Mouse (Mus musculus): ENCODE measurements at regions not wholly inside any gene's neighbourhood (a gene's known extent, or its start where the extent isn't known, plus 50 kb on each side); places are given as distances from the start of the nearest gene placed in this dataset.

DNA sequence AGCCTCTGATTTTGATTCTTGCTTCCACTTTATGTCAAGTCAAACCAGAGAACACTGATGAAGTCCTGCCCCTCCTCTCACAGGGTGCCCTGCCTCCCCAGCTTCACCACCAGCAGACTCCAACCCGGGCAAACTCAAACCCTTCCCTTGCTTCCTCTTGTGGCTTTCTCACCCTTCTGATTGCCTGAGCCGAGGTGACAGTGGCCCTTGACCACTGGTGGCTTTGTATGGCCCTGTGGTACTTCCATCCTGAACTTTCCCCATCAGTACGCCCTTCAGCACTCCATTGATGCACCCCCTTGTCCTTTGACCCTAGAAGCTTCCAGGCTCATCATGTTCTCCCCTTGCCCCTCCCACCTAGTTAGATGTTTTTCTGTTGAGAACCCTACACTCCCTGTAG lies 287.0 kb downstream of the 3100002H09Rik start:
- DNase-seq (ENCODE audit: low spot score) = no peak

DNA sequence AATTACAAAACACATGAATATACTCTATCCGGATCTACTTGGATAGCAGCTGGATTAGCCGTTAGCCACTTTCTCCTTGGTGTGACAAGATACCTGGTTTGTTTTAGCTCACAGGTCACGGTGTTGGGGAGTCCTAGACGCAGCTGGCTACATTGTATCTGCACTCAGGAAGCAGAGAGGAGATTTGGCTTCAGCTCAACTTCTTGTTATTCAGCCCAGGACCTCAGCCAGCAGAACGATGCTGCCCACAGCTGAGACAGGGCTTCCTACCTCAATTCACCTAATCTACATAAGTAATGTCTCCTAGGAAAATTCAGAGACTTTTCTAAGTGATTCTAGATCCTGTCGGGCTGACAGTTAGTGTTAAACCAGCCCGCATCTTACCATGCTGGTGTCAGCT lies 289.4 kb downstream of the 3100002H09Rik start:
- DNase-seq (ENCODE audit: low spot score) = no peak

DNA sequence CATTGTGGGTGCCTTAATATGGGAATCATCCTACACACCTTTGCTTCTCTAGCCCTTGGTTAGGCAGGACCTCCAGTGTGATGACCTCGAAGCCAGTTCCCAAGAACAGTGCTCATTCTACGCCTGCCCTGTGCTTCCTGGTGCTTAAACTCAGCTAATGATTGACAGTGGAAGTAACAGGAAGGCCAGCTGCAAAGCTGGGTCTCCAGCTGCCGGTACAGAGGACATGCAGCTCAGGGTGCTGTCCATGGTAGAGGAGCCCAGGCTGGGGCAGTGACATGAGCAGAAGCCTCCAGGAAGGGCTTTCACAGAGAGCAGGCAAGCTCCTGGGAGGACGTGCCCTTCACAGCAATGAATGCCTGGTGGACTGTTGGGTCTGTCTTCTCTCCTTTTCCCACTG lies 293.6 kb downstream of the 3100002H09Rik start:
- peak; percentile 68 for DNase-seq (ENCODE audit: low spot score)

DNA sequence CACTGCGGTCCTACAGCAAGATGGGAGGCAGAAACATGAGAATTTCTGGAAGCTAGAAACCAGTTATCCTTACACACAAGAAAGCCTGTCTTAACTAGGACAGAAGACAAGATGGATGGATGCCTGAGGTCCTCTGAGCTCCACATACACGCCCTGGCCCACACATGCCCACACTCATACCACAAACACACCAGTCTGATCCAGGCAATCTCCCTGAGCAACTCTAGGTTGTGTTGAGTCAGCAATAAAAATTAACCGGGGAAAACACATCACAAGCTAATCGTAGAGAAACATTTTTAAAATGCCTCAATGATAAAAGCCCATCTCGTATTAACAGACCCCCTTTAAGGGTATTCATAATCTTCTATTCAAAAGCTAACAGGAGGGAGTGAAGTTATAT lies 298.9 kb downstream of the 3100002H09Rik start:
- no peak for DNase-seq (ENCODE audit: low spot score)

DNA sequence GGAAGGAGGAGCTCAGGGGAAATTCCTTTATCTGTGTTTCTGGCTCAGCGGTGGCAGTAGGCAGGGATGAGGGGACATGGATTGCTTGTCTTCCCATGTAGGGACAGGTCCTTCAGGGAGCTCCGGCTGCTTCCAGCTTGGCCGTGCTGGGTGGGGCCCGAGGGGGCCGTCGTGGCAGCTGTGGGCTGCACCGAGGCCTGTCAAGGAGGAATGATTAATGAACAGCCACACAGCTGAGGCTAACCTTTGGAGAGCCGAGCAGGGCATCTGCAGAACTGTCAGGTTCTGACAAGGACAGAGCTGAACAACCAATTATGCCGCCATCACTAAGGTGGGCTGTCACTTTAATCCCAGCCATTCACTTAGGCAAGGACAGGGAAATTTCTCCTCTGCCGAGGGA lies 300.0 kb downstream of the 3100002H09Rik start:
- DNase-seq (ENCODE audit: low spot score) = peak; percentile 44

DNA sequence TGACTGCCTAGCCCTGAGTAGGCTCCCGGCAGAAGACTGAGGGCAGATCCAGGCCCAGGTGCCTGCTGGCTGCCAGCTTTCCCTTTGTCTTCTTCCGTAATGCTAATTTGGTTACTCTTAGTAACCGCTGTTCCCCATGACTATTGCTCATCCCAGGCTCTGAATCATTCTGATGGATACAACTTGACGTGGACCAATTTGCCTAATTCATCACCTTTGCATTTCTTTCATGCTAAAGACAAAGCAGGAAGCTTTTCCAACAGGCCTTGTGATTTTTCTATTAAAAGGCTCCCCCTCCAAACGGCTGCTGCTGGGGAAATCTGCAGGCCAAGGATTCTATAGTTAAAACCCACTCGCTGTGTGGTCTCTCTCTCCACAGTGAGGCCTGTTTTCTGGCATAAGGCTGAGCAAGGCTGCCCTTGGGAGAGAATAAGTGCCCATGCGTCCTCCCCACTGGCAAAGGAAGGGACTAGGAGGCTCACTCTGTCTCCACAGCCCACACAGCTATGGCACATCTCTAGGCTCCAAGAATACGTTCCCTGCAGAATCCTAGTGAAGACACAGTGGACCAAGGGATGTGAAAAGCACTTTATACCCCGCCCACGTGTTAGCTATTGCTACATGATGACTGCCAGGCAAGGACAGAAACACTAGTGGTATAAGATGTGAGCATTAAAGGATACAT lies 304.6 kb downstream of the 3100002H09Rik start:
- no peak for DNase-seq (ENCODE audit: low spot score)

DNA sequence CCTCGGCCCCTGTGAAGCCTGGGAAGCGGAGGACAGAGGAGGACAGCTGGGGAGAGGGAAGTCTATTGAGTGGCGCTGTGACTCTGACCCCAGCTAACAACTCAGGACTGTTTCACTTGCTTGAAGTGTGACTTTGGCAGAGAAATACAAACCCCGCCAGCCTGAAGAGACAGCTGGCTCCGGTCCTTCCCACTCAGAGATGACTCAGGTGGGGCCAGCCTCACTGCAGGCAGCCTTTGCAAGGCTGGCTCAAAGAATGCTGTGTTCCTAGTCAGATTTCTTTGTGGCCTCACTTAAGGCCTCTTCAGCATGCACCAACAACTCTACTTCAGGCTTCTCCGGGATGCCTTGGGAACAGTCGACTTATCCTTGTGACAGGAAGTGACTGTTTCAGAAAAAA lies 307.7 kb downstream of the 3100002H09Rik start:
- no peak for DNase-seq (ENCODE audit: low spot score)

DNA sequence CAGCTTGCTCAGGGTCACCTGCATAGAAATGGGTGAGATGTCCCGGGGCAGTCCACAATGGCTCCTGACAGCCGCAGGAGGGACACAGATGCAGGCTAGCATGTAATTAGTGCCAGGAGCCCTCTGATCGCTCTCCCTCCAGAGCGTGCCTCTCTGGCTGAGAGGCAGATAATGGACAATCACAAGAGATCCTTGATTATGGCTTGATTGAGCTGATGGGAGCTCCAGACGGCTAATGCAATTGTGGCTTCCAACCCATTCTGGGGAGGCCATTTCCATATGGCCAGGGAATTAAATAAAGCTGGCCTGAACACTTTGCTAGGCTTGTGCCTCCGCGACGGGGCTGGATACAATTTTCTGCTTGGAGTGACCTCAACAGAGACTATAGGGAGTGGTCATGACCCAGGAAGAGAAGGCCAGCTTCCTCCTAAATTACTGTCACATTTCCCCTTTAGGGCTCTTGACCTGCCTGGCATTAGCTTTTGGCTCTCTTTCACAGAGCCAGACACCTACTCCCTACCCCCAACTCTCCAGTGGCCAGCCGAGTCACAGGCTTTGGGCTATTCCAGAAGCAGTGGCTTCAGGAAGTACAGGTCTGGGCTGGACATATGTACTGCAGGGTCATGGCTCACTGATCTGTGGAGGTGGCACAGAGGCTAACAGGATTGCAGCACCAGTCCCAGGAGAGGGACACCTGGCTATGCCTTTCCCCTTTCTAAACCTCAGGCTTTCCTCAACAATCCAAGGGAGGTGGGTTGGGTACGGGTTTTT lies 311.8 kb downstream of the 3100002H09Rik start:
- peak; percentile 74 for DNase-seq (ENCODE audit: low spot score)

DNA sequence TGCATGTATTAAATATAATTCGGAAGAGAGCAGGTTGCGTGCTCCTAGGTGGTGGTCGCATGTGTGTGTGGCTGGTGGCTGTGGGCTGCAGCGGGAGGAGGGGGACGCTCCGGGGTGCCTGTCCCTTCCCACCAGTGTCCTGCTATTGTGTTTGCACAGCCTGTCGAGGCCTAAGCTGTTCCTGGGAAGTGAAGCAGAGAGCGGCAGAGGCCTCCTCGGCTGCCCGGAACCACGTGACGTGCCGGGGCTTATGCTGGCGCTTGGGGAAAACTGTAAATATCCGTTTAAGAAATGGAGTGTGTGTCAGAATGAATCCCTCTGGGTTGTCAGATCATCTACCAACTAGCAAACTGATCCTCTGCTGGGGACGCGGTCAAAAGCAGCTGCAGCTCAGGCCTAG lies 318.3 kb downstream of the 3100002H09Rik start:
- peak; percentile 46 for DNase-seq (ENCODE audit: low spot score)

DNA sequence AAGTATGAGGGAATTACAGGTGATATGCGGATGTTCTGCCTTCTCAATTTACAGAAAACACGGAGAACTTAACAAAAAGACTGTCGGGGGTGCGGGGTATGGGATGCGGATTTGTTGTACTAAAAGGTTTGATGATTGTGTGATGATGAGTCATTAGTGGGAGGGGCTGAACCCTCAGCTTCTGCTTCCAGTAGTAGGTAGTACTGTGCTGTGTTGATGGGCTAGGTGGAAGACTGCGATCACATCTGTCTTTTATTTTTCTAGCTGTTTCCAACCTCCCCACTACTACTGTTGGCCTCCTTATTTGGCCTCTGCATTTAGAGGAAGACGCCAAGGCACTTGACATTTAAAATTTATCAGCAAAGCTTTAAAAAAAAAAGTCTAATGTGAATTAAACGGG lies 318.8 kb downstream of the 3100002H09Rik start:
- DNase-seq (ENCODE audit: low spot score) = no peak

DNA sequence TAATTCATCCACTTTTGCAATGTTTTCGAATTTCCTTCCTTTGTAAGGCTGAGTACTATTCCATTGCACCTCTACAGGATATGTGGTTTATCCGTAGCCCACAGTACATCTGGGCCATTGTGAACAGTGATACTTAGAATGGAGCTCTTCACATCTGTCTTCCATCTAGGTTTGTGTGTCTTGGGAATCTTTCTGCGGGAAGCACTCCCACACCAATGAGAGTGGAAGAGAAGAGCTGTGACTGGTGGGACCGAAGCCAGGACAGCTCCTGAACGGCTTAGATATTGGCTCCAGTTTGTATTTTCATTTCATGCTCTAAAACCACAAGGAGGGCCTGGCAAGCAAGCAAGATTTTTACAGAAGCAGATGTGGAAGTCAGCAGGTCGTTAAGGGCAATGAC lies 323.1 kb downstream of the 3100002H09Rik start:
- no peak for DNase-seq (ENCODE audit: low spot score)

DNA sequence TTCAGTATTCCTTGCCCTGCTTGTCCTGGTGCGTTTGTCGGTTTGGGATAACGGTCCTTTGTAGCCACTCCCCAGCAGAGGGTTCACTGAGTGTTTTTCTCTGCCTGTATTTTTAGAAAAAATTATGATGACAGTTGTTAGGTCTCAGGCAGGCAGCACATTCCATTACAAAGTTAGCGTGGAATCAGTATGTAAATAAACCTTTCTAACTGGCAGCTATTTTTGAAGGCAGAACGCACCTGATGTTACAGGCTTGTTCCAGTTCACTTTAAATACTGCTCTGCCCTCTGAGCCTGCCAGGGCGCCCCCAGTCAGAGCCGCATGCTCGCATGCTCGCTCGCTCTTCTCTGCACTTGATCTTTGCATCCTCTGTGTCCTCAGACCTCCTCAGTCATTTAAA lies 331.9 kb downstream of the 3100002H09Rik start:
- DNase-seq (ENCODE audit: low spot score) = peak; percentile 42

DNA sequence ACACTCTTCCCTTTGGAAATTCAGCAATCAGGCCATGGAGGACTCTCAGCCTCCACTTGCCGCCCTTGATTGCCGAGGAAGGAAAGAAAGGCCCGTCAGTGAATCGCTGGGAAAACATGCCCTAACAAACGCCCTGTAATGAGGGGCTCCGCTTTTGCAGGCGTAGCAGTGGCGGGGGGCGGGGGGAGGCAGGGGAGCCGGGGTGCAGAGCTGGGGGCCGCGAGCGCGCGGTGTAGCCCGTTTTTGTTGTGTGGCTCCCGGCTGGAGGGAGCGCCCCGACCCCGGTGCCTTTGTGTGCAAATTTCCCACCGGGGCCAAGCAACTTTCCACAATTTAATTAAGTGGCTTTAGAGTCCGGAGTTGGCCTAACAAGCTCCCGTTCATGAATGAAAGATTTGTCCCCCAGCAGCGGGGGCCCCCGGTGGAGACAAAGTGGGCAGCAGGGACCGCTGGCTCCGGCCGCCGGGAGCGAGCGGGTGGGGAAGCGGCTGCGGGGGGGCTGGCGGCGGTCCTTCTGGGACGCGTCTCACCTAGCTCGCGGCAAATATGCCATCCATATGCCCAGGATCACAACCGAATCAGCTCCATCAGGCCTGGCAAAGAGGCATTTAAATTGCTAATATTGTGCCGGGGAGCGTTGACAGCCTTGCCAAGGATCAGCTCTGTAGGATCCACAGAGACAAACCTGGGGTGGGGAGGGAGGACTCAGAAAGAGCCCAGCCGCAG lies 333.0 kb downstream of the 3100002H09Rik start:
- peak; percentile 63 for DNase-seq (ENCODE audit: low spot score)

DNA sequence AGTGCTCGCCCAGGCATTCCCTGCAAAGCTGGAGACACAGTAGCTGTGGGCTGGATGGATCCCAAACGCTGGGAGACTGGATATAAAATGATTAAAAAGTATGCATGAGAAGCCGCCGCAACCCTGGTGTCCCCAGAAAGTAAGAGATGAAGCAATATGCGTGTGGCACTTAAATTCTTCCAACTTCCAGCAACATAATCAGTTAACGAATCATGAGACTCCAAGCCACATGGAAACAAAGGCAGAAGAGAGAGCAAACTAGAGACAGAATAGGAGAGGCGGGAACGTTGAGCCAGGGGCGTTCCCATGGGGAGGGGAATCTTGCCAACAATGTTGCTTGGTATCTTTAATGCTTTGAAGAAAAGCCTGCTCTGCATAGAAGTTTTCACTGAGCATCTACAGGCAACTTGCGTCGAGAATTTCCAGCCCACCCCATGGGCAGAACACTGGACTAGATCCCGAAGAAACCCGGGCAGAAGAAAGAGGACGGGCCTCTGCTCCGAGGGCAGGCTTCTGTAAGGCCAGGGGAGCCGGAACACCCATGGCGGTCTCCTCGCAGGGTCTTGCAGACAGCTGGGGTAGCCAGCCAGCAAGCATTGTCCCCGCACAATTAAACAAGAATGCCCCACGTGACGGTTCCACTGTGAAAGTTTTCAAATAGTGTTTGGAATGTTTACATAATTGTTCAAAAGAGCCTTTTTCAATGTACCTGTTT lies 333.7 kb downstream of the 3100002H09Rik start:
- peak; percentile 83 for DNase-seq (ENCODE audit: low spot score)

DNA sequence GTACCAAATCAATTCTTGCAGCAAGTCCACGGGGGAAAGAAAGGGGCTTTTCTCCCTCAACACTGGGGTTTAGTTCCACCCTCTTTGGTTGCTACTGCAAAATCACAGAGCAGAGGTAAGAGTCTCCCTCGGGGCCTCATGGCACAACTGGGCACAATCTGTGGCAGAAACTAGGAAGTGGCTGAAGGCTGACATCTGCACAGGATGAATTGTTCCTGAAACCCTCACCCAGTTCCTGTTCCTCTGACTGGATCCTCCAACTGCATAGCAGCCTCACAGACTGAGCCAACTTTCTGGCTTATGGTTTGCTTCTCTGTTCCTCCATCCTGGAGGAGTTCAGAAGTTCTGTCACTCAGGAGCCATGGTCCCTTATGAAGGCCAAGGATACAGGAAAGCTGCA lies 338.6 kb downstream of the 3100002H09Rik start:
- no peak for DNase-seq (ENCODE audit: low spot score)

DNA sequence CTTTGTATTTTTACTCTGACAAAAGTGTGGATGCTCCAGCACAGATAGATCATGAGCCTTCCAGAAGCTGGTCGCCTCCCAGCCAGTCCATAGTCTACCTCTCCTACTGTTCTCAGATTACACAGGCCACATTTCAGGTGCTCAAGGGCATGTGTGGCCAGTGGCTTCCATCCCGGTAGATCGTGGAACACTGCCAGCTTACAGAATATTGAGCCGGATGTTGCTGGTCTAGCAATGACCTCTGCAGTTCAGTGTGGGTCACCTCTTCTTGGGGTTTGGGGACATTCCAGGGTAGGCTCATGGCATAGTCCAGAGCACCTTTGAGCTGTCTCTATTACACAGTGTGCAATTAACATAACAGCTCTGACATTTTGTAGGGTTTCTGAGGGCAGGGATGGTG lies 342.2 kb downstream of the 3100002H09Rik start:
- DNase-seq (ENCODE audit: low spot score) = no peak

DNA sequence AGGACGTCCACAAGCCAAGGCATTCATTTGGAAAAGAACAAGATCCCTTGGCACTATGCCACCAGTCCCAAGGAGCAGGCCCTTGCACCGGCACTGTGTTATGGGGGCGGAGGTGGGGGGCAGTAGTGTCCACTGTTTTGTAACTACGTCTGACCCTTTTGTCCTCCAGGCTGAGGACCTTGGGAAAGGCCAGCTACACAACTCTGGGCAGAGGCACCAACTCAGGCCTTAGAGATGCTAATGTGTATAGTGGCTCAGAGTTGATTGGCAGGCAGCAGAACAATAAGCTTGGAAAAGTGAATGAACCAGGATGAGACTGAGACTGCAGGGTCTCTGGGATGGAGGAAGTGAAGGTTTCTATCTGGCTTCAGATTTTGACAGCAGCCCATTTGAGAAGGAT lies 344.0 kb downstream of the 3100002H09Rik start:
- peak; percentile 71 for DNase-seq (ENCODE audit: low spot score)

DNA sequence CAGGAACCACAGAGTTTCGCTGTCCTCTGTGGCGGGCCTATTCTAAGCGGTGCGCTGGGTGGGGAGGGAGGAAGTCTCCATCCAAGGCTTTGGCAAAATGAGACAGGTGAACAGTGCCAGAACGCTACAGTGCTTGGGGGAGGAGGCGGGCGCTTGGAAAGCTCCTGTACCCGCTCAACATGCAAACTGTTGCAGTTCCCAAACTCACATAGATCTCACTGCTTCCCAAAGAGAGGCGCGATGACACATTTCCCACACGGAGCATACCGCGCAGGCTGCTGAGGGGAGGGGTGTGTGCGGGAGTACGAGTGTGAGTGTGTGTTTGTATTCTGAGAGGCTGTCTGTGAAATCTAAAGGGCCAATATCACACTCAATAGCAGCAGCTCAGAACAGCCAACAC lies 345.1 kb downstream of the 3100002H09Rik start:
- no peak for DNase-seq (ENCODE audit: low spot score)

DNA sequence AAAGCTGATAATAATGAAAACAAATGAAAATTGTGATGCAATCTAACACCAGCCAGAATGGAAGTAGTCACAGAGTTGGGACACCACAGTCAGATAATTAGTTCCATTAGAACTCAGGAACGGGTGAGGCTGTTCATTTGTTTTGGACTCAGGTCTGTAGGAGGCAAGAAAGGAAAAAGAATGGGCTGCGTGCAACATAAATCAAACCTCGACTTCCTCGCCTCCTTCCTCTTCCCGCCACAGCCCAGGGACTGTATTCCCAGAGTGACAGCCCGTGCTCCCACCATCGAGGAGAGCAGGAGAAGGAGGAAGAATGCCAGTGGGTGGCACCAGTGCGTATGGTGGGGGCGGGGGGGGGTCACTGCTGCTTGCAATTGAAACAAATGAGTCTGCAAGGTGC lies 339.2 kb upstream of the 4930535I16Rik start:
- no peak for DNase-seq (ENCODE audit: low spot score)

DNA sequence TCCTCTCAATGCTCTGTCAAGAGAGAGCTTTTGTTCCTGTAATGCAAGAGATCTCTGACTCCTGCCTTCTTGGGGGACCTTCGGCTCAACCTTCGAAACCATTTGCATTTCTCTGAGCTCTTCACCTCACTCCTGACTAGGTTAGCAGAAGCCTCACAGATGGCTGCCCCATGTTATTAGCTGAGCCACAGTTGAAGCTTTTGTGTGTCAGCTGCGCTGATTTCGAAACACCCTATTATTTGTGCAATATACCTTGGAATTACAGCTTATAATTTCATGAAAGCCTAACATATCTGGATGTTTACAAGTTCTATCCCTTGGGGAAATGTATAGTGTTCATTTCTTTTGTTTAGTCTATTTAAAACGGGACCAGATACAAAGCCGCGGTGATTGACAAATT lies 338.7 kb upstream of the 4930535I16Rik start:
- no peak for DNase-seq (ENCODE audit: low spot score)

DNA sequence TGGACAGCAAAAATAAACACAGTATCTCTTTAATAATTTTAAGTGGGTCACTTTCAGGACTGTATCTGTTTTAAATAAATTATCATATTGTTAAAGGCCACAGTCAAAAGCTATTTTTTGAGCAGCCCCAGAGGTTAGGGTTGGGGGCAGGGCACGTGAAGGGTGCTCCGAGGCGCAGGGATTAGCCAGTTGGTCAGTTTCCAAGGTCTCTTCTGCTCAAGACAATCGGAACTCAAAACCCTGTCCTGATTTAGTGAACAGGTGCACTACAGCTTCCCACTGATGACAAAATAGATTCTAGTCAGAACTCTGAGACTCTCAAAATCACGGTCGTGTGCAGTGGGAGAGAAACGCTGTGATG lies 337.3 kb upstream of the 4930535I16Rik start:
- DNase-seq (ENCODE audit: low spot score) = no peak

DNA sequence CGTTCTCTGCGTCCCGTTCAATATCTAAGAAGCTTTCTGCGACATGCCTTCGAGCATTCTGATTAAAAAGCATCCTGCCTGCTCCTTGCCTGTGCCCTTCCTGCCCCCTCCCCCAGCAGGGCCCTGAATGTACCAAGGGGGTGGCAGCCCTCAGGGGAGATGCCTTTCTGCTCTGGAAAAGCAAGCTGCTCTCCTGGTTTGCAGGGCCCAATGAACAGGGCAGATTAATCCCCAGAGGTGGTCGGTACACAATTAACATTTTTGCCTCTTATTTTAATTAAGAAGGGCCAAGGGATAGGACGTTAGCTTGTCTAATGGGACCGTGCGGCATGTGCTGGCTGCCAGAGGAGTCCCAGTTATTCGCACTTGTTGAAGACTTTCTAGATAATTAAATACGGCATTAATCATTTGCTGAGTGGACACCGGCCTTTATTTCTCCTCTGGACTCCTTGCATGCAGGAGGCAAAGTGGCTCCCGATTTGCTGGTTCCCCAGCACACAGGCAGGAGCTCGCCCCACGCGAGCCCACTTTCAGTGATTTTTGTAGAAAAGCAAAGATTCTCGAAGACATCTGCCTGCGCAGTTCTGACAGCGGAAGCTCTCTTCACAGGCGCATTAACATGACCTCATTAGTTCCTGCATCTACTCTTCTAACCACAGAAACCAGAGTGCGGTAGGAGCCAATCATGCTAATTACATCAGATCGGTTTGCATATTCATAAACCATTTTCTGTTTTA lies 336.8 kb upstream of the 4930535I16Rik start:
- DNase-seq (ENCODE audit: low spot score) = peak; percentile 29
